Comparison of ENCODE assay signal across 9 mouse cellular contexts in the genomic region with DNA sequence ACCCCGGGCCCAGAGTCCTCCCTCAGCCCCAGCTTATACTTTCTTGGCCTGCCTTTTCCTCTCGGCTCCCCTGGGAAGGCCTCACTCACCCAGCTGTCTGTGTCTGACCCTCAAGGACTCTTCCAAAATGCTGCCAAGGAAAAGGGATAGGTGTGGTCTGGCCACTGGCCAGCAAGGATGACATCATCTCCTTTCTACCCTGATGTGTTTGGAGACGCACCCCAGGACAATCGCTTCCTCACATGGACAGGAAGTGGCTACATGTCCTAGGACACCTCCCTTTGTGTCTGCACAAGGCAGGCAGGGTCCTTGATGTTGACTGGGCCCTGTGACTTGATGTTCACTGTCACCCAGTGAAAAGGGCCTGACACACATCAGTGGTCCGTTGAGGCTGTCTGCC. TPM values are rescaled to one million over a fixed set of nuclear protein-coding genes. Genes with fewer than 3 reads are reported as not detected.
A peak's percentile ranks its signal among the peaks of the same experiment; 100 is the strongest.
DNase-seq lines count a peak whose midpoint lies in the region; ATAC-seq lines count a peak whose summit lies in the region.
"Had no signal": no experiment of that assay in that cellular context is flagged by ENCODE, and none has a peak within 500 bp of the region (broad histone marks: within the 10 kb centered on the region; RNA-seq: fewer than 3 reads in every experiment).

No protein-coding gene starts in this region.

- peaks cover 13% of the 10 kb centered on the region for H3K4me1 ChIP-seq in neural tube, embryonic 13.5 days (replicated peaks)
- H3K4me1 ChIP-seq in forebrain, embryonic 11.5 days (replicated peaks; ENCODE audit: control insufficient read depth, insufficient read depth, low read length) = 0 out of 2 replicates have a peak, but pooled peaks cover 2% of the 10 kb centered on the region

- peak overlapping the region; percentile 38 for H3K9ac ChIP-seq in neural tube, embryonic 13.5 days
- no peak overlapping the region for H3K9ac ChIP-seq in forebrain, embryonic 11.5 days (ENCODE audit: low read length)
- H3K9ac ChIP-seq: hindbrain, embryonic 15.5 days had no signal

- WGBS in neural tube, embryonic 13.5 days = 76% methylated on average over 5 of the region's 5 CpGs
- 87% methylated on average over 5 of the region's 5 CpGs for WGBS in forebrain, embryonic 11.5 days

- no peak overlapping the region for H3K4me3 ChIP-seq in neural tube, embryonic 13.5 days
- no peak overlapping the region for H3K4me3 ChIP-seq in forebrain, embryonic 11.5 days (ENCODE audit: low read depth, low read length)
- H3K4me3 ChIP-seq: hindbrain, embryonic 15.5 days had no signal

- no peaks in the 10 kb centered on the region for H3K36me3 ChIP-seq in neural tube, embryonic 13.5 days
- H3K36me3 ChIP-seq in forebrain, embryonic 11.5 days (ENCODE audit: control insufficient read depth, insufficient read depth, low read length) = no peaks in the 10 kb centered on the region
- H3K36me3 ChIP-seq: G1E; hindbrain, embryonic 15.5 days had no signal

- no peak overlapping the region for H3K4me2 ChIP-seq in neural tube, embryonic 13.5 days
- H3K4me2 ChIP-seq in forebrain, embryonic 11.5 days (ENCODE audit: low read depth, low read length, severe bottlenecking) = no peak overlapping the region
- H3K4me2 ChIP-seq: hindbrain, embryonic 15.5 days had no signal

- no peak overlapping the region for H3K27ac ChIP-seq in neural tube, embryonic 13.5 days (replicated peaks)
- no peak overlapping the region for H3K27ac ChIP-seq in forebrain, embryonic 11.5 days (ENCODE audit: low read depth, low read length)
- H3K27ac ChIP-seq: hindbrain, embryonic 15.5 days had no signal

- no peaks in the 10 kb centered on the region for H3K27me3 ChIP-seq in neural tube, embryonic 13.5 days
- no peaks in the 10 kb centered on the region for H3K27me3 ChIP-seq in forebrain, embryonic 11.5 days (ENCODE audit: control insufficient read depth, insufficient read depth, low read length)
- H3K27me3 ChIP-seq: hindbrain, embryonic 15.5 days had no signal

- ATAC-seq in neural tube, embryonic 13.5 days (ENCODE audit: low read depth) = no peak
- no peak for ATAC-seq in forebrain, embryonic 11.5 days (replicated peaks; ENCODE audit: low FRiP score)

- DNase-seq in neural tube, embryonic 10.5 days (ENCODE audit: extremely low spot score, low spot score) = no peak
- peak; percentile 83 to 85 for DNase-seq in heart, adult 9 months (ENCODE audit: low spot score in 2 of 2)
- DNase-seq in kidney, postnatal 14 days = peak; percentile 76
- no peak for DNase-seq in forebrain, embryonic 11.5 days (ENCODE audit: low spot score)
- DNase-seq in thymus, postnatal 4 days = no peak
- DNase-seq in urinary bladder, postnatal 4 days (ENCODE audit: low spot score in 2 of 2) = no peak

- H3K9me3 ChIP-seq in neural tube, embryonic 13.5 days = no peaks in the 10 kb centered on the region
- no peaks in the 10 kb centered on the region for H3K9me3 ChIP-seq in forebrain, embryonic 11.5 days (ENCODE audit: control insufficient read depth, low read length)
- H3K9me3 ChIP-seq: hindbrain, embryonic 15.5 days had no signal

RNA-seq across cellular contexts. Expression of a gene that starts 34.9 kb away (rescaled TPM):
- polyA plus RNA-seq in neural tube, embryonic 13.5 days (2015; fragmentation: Nextera tagmentation; extraction: Ambion mirVana) = 7.4 and 8.8 TPM in 2 replicates
- polyA plus RNA-seq in forebrain, embryonic 11.5 days (2014; fragmentation: Nextera tagmentation; extraction: Ambion mirVana) = 23.9 and 25.7 TPM in 2 replicates

RNA-seq across cellular contexts. Expression of a gene that starts 44.9 kb away (rescaled TPM):
- 178 and 191 TPM in 2 replicates for polyA plus RNA-seq in neural tube, embryonic 13.5 days (2015; fragmentation: Nextera tagmentation; extraction: Ambion mirVana)
- polyA plus RNA-seq in forebrain, embryonic 11.5 days (2014; fragmentation: Nextera tagmentation; extraction: Ambion mirVana) = 126 and 135 TPM in 2 replicates

Comparison
In these comparisons a context has a peak if more than half of its experiments do, and no peak if none do; other contexts are left out.
1. DNase-seq: peak in heart, adult 9 months (2 of 2) and kidney, postnatal 14 days (single experiment); none in neural tube, embryonic 10.5 days (single experiment), forebrain, embryonic 11.5 days (single experiment), thymus, postnatal 4 days (single experiment) and urinary bladder, postnatal 4 days (0 of 2).